Mouse (Mus musculus): ENCODE results near the gene Cd209f. TPM values are rescaled to one million over a fixed set of nuclear protein-coding genes. Genes with fewer than 3 reads are reported as not detected.

Cd209f gene
- polyA plus RNA-seq (2014; fragmentation: Illumina TruSeq; extraction: RNeasy Lipid Tissue Mini Kit (QIAGEN cat#74804); ENCODE audit: low read depth, low replicate concordance) = 0.41 TPM

GRCm38 (mm10) chr8:4105735-4106134, at the start of gene Cd209f:
Cd209f (minus strand) TSS chr8:4105835.

DNA sequence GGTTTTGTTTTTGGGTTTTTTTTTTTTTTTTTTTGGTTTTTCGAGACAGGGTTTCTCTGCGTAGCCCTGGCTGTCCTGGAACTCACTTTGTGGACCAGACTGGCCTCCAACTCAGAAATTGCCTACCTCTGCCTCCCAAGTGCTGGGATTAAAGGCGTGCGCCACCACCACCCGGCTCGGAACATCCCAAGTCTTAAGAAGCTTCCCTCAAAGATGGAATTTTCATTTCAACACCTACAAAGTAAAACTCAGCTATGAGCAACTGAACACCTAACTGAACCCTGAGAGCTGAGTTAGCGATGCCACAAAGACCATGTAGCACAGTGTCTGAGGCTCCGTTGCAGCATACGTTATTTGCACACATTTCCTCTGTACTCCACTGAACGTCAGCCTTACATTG, 28.2 kb upstream of the Cd209f start, which contains the start of gene Cd209g:
Cd209g (plus strand) TSS at position 301 of the 400 bp plus-strand sequence.

Other genes starting within 250 kb of the Cd209f start
- not detected for gene Cd209d, start 227.3 kb downstream of the Cd209f start, polyA plus RNA-seq (2014; fragmentation: Illumina TruSeq; extraction: RNeasy Lipid Tissue Mini Kit (QIAGEN cat#74804); ENCODE audit: low read depth, low replicate concordance)
- 0.58 TPM for gene Cd209b, start 179.0 kb downstream of the Cd209f start, polyA plus RNA-seq (2014; fragmentation: Illumina TruSeq; extraction: RNeasy Lipid Tissue Mini Kit (QIAGEN cat#74804); ENCODE audit: low read depth, low replicate concordance)
- gene Cd209c, start 151.1 kb downstream of the Cd209f start, polyA plus RNA-seq (2014; fragmentation: Illumina TruSeq; extraction: RNeasy Lipid Tissue Mini Kit (QIAGEN cat#74804); ENCODE audit: low read depth, low replicate concordance) = not detected
- not detected for gene Cd209g, start 28.3 kb upstream of the Cd209f start, polyA plus RNA-seq (2014; fragmentation: Illumina TruSeq; extraction: RNeasy Lipid Tissue Mini Kit (QIAGEN cat#74804); ENCODE audit: low read depth, low replicate concordance)
- 5.2 TPM for gene Evi5l, start 60.7 kb upstream of the Cd209f start, polyA plus RNA-seq (2014; fragmentation: Illumina TruSeq; extraction: RNeasy Lipid Tissue Mini Kit (QIAGEN cat#74804); ENCODE audit: low read depth, low replicate concordance)
- gene Prr36, start 111.6 kb upstream of the Cd209f start, polyA plus RNA-seq (2014; fragmentation: Illumina TruSeq; extraction: RNeasy Lipid Tissue Mini Kit (QIAGEN cat#74804); ENCODE audit: low read depth, low replicate concordance) = 0.52 TPM
- gene Lrrc8e, start 121.0 kb upstream of the Cd209f start, polyA plus RNA-seq (2014; fragmentation: Illumina TruSeq; extraction: RNeasy Lipid Tissue Mini Kit (QIAGEN cat#74804); ENCODE audit: low read depth, low replicate concordance) = 10.5 TPM
- 8.6 TPM for gene Map2k7, start 132.9 kb upstream of the Cd209f start, polyA plus RNA-seq (2014; fragmentation: Illumina TruSeq; extraction: RNeasy Lipid Tissue Mini Kit (QIAGEN cat#74804); ENCODE audit: low read depth, low replicate concordance)
- not detected for gene Gm49320, start 133.0 kb upstream of the Cd209f start, polyA plus RNA-seq (2014; fragmentation: Illumina TruSeq; extraction: RNeasy Lipid Tissue Mini Kit (QIAGEN cat#74804); ENCODE audit: low read depth, low replicate concordance)
- gene Tgfbr3l, start 142.4 kb upstream of the Cd209f start, polyA plus RNA-seq (2014; fragmentation: Illumina TruSeq; extraction: RNeasy Lipid Tissue Mini Kit (QIAGEN cat#74804); ENCODE audit: low read depth, low replicate concordance) = 4.7 TPM
- 3.6 TPM for gene Snapc2, start 147.2 kb upstream of the Cd209f start, polyA plus RNA-seq (2014; fragmentation: Illumina TruSeq; extraction: RNeasy Lipid Tissue Mini Kit (QIAGEN cat#74804); ENCODE audit: low read depth, low replicate concordance)
- gene Ctxn1, start 153.4 kb upstream of the Cd209f start, polyA plus RNA-seq (2014; fragmentation: Illumina TruSeq; extraction: RNeasy Lipid Tissue Mini Kit (QIAGEN cat#74804); ENCODE audit: low read depth, low replicate concordance) = 0.70 TPM
- gene Timm44, start 170.1 kb upstream of the Cd209f start, polyA plus RNA-seq (2014; fragmentation: Illumina TruSeq; extraction: RNeasy Lipid Tissue Mini Kit (QIAGEN cat#74804); ENCODE audit: low read depth, low replicate concordance) = 171 TPM
- 17.8 TPM for gene Ccl25, start 219.4 kb upstream of the Cd209f start, polyA plus RNA-seq (2014; fragmentation: Illumina TruSeq; extraction: RNeasy Lipid Tissue Mini Kit (QIAGEN cat#74804); ENCODE audit: low read depth, low replicate concordance)
- 66.2 TPM for gene Elavl1, start 219.6 kb upstream of the Cd209f start, polyA plus RNA-seq (2014; fragmentation: Illumina TruSeq; extraction: RNeasy Lipid Tissue Mini Kit (QIAGEN cat#74804); ENCODE audit: low read depth, low replicate concordance)